Mouse (Mus musculus) gastrocnemius, adult 18-20 months (tissue): Measurements from ENCODE around the gene Ldb2. TPM values are rescaled to one million over a fixed set of nuclear protein-coding genes. Genes with fewer than 3 reads are reported as not detected.

Experiments used
- DNase-seq: peaks from one replicate; pipeline ENCODE4 v3.0.0; 2021; ENCODE audit warnings: low spot score
- long read RNA-seq, 2 experiments: library from polyadenylated mRNA; stranded (forward); transcript quantifications; one replicate each; pipeline ENCODE4 v2.0.0; 2021
- total RNA-seq, 2 experiments: library from RNA; stranded (reverse); gene quantifications; 2 replicates each; pipeline ENCODE4 v1.2.3; 2021

The Ldb2 gene
- 1 to 10 TPM; 2.9 to 3.5 TPM for total RNA-seq
- long read RNA-seq, experiment 1, partial matches to known transcripts = 0 of 3 reads
- long read RNA-seq, experiment 1, other reads (novel, unspliced or antisense) = 1 of 3 reads
- long read RNA-seq, experiment 2, partial matches to known transcripts = 0 of 2 reads
- long read RNA-seq, experiment 2, other reads (novel, unspliced or antisense) = 0 of 2 reads

- DNase-seq = peak; percentile 32
Measured at GRCm38 (mm10) chr5:44799053-44799860, at the start of gene Ldb2. TSS of gene Ldb2 (minus strand) at chr5:44799680.

DNA sequence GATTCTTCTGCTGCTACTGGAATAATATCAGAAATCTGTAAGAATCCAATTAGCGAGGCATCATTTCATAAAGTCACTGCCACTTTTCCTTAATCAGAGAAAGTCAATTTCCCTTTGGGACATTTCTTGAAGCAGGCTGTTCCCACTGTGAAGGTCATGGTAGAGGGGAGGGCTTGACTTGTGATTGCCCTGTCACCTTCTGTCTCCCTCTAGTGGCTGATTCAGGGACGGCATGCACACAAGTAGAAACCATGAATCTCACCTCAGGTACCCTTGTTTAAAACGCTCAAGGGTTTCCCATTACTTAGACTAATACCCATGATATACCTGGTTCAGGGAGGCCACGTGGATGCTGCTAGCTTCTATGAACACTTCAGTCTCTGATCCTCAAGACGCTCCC, 31.8 kb upstream of the Ldb2 start:
- peak; percentile 31 for DNase-seq

GRCm38 (mm10) chr5:44815506-44815905, 16.0 kb upstream of the Ldb2 start:
- DNase-seq = no peak

- DNase-seq = no peak
Measured at GRCm38 (mm10) chr5:44805960-44806359, 6.5 kb upstream of the Ldb2 start.

GRCm38 (mm10) chr5:44801100-44801499, 1.6 kb upstream of the Ldb2 start:
- DNase-seq = no peak

DNA sequence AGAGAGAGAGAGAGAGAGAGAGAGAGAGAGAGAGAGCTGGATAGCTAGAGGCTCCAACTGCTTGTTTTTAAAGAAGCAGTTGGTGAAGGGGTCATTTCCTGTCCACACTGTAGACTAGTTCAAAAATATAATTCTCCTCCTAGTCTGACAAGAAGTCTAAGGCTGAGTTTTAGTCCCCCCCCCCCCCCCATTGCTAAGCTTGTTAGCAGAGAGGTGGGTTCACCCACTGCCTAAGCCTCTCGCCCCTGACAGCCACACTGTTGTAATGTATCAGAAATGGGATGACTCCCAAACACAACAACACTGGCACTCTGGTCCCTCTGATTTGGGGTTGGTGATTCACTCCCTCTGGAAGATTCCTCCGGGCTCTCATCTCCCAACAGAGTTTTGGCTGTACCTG, 381 bp upstream of the Ldb2 start:
- DNase-seq = no peak

DNA sequence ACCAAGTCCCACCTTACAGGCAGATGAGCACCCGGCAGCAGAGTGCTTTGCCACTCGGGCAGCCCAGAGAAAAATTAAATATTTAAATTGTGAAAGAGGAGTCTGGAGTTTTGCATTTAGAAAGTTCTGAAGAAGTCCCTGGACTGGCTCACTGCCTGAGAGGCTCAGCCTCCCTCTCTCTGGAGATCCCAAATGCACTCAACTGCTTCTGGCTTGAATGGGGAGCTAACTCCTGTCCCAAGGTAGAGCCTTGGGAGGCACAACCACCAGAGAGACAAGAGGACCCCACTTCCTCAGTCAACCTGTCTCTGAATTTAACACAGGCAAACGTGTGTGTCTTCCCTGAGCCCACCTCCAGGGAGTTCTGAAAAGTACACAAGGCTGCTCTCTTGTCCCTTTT, 987 bp downstream of the Ldb2 start:
- DNase-seq = no peak

DNA sequence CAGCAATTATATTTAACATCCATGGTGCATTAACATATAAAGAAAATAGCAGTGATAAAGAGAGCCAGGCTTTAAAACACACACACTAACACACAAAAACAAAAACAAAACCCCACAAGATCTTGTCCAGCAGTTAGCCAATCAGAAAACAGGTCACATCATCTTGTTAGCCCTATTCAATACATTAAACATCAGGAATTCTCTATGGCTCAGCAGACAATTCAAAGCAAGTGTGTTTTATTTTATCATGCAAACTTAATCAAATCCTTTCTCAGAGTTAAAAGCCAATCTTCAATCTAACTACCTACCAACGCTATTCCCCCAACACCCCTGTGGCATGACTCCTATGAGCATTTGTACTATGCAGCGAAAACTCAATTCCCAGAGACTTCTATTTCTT, 1.4 kb downstream of the Ldb2 start:
- no peak for DNase-seq

- DNase-seq = no peak
Measured at GRCm38 (mm10) chr5:44784591-44784990, 14.9 kb downstream of the Ldb2 start.

DNA sequence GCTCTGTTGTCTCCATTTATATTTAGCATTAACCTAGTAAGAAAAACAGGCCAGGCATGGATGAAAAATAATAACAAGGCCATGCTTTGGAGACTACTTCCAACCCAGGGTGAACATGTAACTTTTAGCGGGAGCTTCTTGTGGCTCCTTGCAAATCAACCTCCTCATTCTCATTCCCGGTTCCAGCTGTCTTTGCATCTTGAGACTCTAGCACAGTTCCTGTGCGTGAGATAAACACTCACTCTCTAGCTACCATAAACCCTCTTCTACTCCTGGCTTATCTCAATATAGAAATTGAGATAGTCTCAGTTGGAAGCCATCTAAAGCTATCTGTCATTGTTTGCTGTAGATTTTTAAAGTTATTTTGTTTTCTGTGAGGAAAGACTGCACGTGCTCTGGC, 20.1 kb downstream of the Ldb2 start:
- no peak for DNase-seq

- DNase-seq = no peak
Measured at GRCm38 (mm10) chr5:44768472-44768871, 31.0 kb downstream of the Ldb2 start.

GRCm38 (mm10) chr5:44764911-44765310, 34.6 kb downstream of the Ldb2 start:
- no peak for DNase-seq

DNA sequence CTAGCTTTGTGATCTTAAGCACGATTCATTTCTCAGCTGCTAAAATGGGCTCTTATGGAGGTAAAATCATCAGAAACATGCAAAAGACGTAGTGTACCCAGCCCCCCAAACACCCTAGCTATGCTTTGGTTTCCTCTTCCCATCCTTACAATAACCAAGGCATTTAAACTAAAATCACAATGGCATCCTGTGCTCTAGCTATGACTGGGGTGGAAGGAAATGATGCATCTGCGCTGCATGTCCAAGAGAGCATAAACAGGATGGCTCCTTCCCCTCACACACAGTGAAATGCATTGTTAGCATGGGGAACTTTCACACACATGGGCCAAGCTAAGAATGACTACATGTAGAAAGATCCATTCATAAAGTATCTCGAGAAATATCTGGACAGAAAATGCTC, 40.3 kb downstream of the Ldb2 start:
- no peak for DNase-seq

- DNase-seq = no peak
Measured at GRCm38 (mm10) chr5:44754156-44754910, 45.1 kb downstream of the Ldb2 start.

DNA sequence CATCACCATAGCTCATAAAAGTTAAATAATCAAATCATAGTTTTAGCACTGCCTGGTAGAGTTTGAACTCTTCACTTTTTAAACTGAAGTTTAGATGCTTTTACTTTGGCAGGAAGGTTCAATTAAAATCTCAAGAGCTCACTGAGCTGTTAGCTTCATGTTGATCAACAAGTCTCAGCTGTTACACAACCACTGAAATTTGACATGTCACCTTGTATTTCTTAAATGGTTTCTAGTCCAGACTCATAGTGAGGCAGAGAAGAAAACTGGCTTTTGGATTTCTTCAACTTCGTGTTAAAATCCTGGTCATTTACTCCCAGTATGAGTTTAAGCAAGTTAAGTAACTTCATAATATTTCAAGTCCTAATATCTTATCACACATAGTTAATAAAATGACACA, 53.8 kb downstream of the Ldb2 start:
- no peak for DNase-seq

DNA sequence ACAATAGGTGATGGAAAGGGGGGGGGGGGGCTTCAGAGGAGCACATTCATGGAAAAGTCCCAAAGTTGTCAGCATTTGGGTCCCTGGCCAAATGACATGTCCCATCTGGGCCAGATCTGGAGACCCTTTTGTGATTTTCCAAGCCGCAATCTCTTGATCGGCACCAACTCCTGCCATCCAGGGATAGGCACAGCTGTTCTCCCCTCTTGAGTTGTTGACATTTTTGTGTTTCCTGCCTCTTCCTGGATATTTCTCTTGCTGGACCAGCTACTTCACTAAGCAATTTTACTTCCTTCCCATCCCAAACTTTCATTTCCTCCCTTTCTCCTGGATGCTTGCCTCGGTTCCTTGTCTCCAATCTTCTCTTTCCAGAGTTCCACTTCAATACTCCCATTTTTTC, 63.1 kb downstream of the Ldb2 start:
- DNase-seq = no peak

DNA sequence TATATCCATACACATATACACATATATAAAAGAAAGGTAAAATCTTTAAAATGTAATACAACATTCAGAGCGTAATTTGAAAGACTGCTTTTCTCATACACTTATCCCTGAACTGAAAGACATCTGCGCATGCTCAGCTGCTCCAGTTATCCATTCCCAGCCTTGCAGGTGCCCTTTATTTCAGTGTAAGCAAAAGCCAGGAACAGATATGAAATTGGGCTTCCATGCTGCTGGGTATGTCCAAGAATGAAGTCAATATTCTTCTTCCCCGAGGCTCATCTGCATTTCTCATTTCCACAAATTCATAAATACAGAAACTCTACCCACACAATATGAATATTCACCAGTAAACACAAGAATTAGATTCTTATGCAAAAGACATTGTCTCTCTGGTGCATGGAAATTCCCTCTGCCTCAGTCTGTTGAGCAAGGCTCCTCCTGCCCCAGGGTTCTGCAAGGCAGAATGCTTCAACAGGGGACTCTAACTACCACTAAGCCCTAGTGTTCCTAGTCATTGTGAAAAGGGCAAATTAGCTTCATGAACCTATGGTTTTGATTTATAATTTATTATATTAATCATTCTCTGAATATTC, 65.3 kb downstream of the Ldb2 start:
- DNase-seq = no peak

DNA sequence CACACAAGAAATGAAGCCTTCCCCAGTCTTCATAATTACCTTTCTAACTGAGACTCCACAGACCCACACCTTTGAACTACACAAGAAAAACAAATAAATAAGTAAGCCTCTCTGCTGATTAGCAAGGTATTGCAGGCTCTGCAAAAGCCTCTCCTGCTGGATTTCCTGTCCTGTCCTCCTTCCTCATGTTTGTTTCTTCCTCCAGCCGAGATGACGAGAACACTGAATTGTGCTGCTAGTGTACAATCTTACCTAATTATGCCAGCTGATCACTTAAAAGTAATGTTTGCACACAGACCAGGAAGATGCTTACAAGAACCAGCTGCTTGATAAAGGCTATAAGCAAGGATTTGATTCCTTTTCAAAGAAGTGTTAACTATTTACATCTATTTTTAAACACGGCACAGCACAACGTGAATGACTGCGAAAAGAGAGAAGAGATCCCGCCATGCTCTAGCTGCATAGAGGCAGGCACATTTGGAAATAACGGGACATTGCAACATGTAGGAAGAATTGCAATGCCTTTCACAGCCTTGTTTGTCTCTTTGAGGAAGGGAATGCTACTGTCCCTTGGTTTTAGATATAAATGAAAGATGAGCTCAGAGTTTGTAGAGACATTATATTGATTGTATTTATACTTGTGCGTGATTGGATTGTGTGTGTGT, 69.7 kb downstream of the Ldb2 start:
- DNase-seq = no peak

GRCm38 (mm10) chr5:44727995-44728394, 71.5 kb downstream of the Ldb2 start:
- DNase-seq = no peak

GRCm38 (mm10) chr5:44726546-44727476, 72.7 kb downstream of the Ldb2 start:
- no peak for DNase-seq
